Comparison of ENCODE assay signal across 9 mouse cellular contexts in the genomic region with DNA sequence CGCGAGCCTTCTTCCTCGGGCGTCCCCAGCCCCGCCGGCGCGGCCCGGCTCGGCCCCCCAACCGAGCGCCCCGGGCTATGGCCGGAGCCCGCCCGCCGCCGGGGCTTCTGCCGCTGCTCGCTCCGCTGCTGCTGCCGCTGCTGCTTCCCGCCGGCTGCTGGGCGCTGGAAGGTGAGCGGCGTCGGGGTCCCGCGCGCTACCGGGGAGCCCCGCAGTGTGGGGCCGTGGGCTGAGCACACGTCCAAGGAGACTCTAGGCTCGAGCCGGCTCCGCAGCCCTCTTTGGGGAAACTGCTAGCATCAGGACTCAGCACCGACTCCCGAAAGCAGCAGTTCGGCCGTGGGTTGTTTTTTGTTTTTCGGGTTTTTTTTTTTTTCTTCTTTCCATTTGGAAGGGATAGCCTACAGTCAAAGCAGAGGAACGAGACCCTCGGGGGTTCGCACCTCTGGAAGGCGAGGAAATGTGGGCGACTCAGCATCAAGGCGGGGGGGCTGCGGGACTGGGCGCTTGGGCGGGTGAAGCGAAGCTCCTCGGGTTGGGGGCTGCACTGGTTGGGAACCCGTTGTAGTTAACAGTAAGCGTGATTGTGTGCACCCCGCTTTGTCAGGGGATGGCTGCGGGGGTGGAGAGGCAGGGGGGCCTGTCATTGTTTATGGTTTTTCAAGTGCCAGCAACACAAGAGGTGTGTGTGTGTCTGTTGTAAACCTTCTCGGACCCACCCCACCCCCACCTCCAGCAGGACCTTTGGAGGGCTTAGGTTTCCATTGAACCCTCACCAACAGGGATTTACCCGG. TPM values are rescaled to one million over a fixed set of nuclear protein-coding genes. Genes with fewer than 3 reads are reported as not detected.
DNase-seq lines count a peak whose midpoint lies in the region; ATAC-seq and TF ChIP-seq lines count a peak whose summit lies in the region.
"Had no signal": no experiment of that assay in that cellular context is flagged by ENCODE, and none has a peak within 500 bp of the region (broad histone marks: within the 10 kb centered on the region; RNA-seq: fewer than 3 reads in every experiment).

No protein-coding gene starts in this region.

- intact Hi-C loops in heart, postnatal 14 days (cut with DNase I) = loop anchor here (5.0 kb wide), 2 partner anchors 37 to 127 kb away; no protein-coding TSS in a partner anchor

- H3K27ac ChIP-seq in heart, embryonic 11.5 days (ENCODE audit: low read depth, low read length) = peak overlapping the region; percentile 82
- peak overlapping the region; percentile 31; the same call in 1 of the 2 replicates for H3K27ac ChIP-seq in forebrain, embryonic 11.5 days (ENCODE audit: low read depth, low read length)
- no peak overlapping the region for H3K27ac ChIP-seq in liver, embryonic 12.5 days

- under 1% methylated on average over 60 of the region's 60 CpGs for WGBS in heart, embryonic 11.5 days (ENCODE audit: insufficient replicate concordance)
- WGBS in forebrain, embryonic 11.5 days = under 1% methylated on average over 60 of the region's 60 CpGs
- 4% methylated on average over 60 of the region's 60 CpGs for WGBS in liver, embryonic 12.5 days (ENCODE audit: insufficient replicate concordance)

- TF ChIP-seq CTCF in C2C12 (IDR thresholded peaks at IDR 0.05; ENCODE audit: control insufficient read depth, insufficient read depth, insufficient read length) = no peak

- peaks cover 4% of the 10 kb centered on the region for H3K79me3 ChIP-seq in C2C12 (ENCODE audit: low read depth)

- H3K36me3 ChIP-seq in heart, embryonic 11.5 days (ENCODE audit: control insufficient read depth, insufficient read depth, low read length) = no peaks in the 10 kb centered on the region
- H3K36me3 ChIP-seq in C2C12 (ENCODE audit: control insufficient read depth, insufficient read depth) = no peaks in the 10 kb centered on the region
- no peaks in the 10 kb centered on the region for H3K36me3 ChIP-seq in forebrain, embryonic 11.5 days (ENCODE audit: control insufficient read depth, insufficient read depth, low read length)
- H3K36me3 ChIP-seq in liver, embryonic 12.5 days = no peaks in the 10 kb centered on the region
- H3K36me3 ChIP-seq: G1E had no signal

- no peaks in the 10 kb centered on the region for H3K79me2 ChIP-seq in C2C12 (ENCODE audit: control insufficient read depth, insufficient read depth)

- H3K27me3 ChIP-seq in heart, embryonic 11.5 days (ENCODE audit: control insufficient read depth, insufficient read depth, low read length) = no peaks in the 10 kb centered on the region
- peaks cover 11% of the 10 kb centered on the region for H3K27me3 ChIP-seq in C2C12 (ENCODE audit: control insufficient read depth, insufficient read depth, insufficient read length)
- H3K27me3 ChIP-seq in forebrain, embryonic 11.5 days (ENCODE audit: control insufficient read depth, insufficient read depth, low read length) = no peaks in the 10 kb centered on the region; the same call in 1 of the 2 replicates
- peaks cover 93% of the 10 kb centered on the region for H3K27me3 ChIP-seq in liver, embryonic 12.5 days (replicated peaks)

- DNase-seq in heart, postnatal 14 days = no peak
- peak; percentile 71 for DNase-seq in forebrain, embryonic 11.5 days (ENCODE audit: low spot score)
- DNase-seq in ovary, postnatal 36 days (ENCODE audit: low spot score) = no peak
- no peak for DNase-seq in adrenal gland, adult (ENCODE audit: inconsistent age in 2 of 2, low spot score in 1 of 2)
- no peak for DNase-seq in spleen, postnatal 4 days (ENCODE audit: low spot score in 2 of 2)

- H3ac ChIP-seq in C2C12 (ENCODE audit: control insufficient read depth, insufficient read length, low read depth) = peak overlapping the region; percentile 63

- H3K4me2 ChIP-seq in heart, embryonic 11.5 days = peak overlapping the region; percentile 73
- H3K4me2 ChIP-seq in forebrain, embryonic 11.5 days (ENCODE audit: low read depth, low read length, severe bottlenecking) = peak overlapping the region; percentile 69
- peak overlapping the region; percentile 73 for H3K4me2 ChIP-seq in liver, embryonic 12.5 days

- H3K4me3 ChIP-seq in heart, embryonic 11.5 days (ENCODE audit: low read depth, low read length) = peak overlapping the region; percentile 93
- H3K4me3 ChIP-seq in C2C12 (ENCODE audit: insufficient read depth, poor library complexity, severe bottlenecking) = peak overlapping the region; percentile 63
- H3K4me3 ChIP-seq in forebrain, embryonic 11.5 days (ENCODE audit: low read depth, low read length) = peak overlapping the region; percentile 74
- H3K4me3 ChIP-seq in liver, embryonic 12.5 days = peak overlapping the region; percentile 58

- peak overlapping the region; percentile 94 for H3K9ac ChIP-seq in heart, embryonic 11.5 days (ENCODE audit: low read depth, low read length)
- peak overlapping the region; percentile 87 for H3K9ac ChIP-seq in forebrain, embryonic 11.5 days (ENCODE audit: low read length)
- peak overlapping the region; percentile 62 for H3K9ac ChIP-seq in liver, embryonic 12.5 days

- ATAC-seq in heart, embryonic 11.5 days (replicated peaks; ENCODE audit: insufficient number of reproducible peaks, low FRiP score, low TSS enrichment) = no peak
- ATAC-seq in forebrain, embryonic 11.5 days (replicated peaks; ENCODE audit: low FRiP score) = peak; percentile 4
- ATAC-seq in liver, embryonic 12.5 days = no peak

- no peaks in the 10 kb centered on the region for H3K9me3 ChIP-seq in heart, embryonic 11.5 days (replicated peaks; ENCODE audit: control insufficient read depth, low read length)
- no peaks in the 10 kb centered on the region for H3K9me3 ChIP-seq in forebrain, embryonic 11.5 days (ENCODE audit: control insufficient read depth, low read length)
- no peaks in the 10 kb centered on the region for H3K9me3 ChIP-seq in liver, embryonic 12.5 days (replicated peaks)

- peaks cover 42% of the 10 kb centered on the region for H3K4me1 ChIP-seq in heart, embryonic 11.5 days (ENCODE audit: control insufficient read depth, insufficient read depth, low read length)
- H3K4me1 ChIP-seq in forebrain, embryonic 11.5 days (replicated peaks; ENCODE audit: control insufficient read depth, insufficient read depth, low read length) = peaks cover 8% of the 10 kb centered on the region; the same call in 1 of the 2 replicates
- peaks cover 11% of the 10 kb centered on the region; the same call in 1 of the 2 replicates for H3K4me1 ChIP-seq in liver, embryonic 12.5 days

TF ChIP-seq in C2C12, 6 proteins besides CTCF, POLR2A, EP300 and RAD21:
- TF ChIP-seq MYOG (IDR thresholded peaks at IDR 0.05; ENCODE audit: control insufficient read depth, extremely low read depth, insufficient read length) (no peak), MYOD1 (IDR thresholded peaks at IDR 0.05; ENCODE audit: control insufficient read depth, insufficient read length, low read depth) (no peak), MAX (IDR thresholded peaks at IDR 0.05) (no peak), FOSL1 (IDR thresholded peaks at IDR 0.05; ENCODE audit: insufficient read depth, low read length, poor library complexity, severe bottlenecking) (no peak), USF1 (IDR thresholded peaks at IDR 0.05; ENCODE audit: low read depth) (no peak), CEBPB (IDR thresholded peaks at IDR 0.05; ENCODE audit: low read depth) (no peak)

RNA-seq across cellular contexts. Expression of gene Ephb3, which starts 0.7 kb away (rescaled TPM):
- polyA plus RNA-seq in heart, embryonic 11.5 days (2014; fragmentation: Nextera tagmentation; extraction: Ambion mirVana) = 12.9 and 16.0 TPM in 2 replicates
- 1 to 10 TPM; 6.5 to 9.2 TPM for total RNA-seq in heart, postnatal 14 days (2021)
- 5.0 TPM for polyA plus RNA-seq in C2C12 (2012; fragmentation: generic; extraction: Trizol)
- polyA plus RNA-seq in forebrain, embryonic 11.5 days (2014; fragmentation: Nextera tagmentation; extraction: Ambion mirVana) = 14.8 and 14.9 TPM in 2 replicates
- polyA plus RNA-seq in liver, embryonic 12.5 days (2016; fragmentation: Nextera tagmentation; extraction: Ambion mirVana) = 2.5 and 3.0 TPM in 2 replicates
- polyA plus RNA-seq: G1E had no signal

RNA-seq across cellular contexts. Expression of gene Teddm3, which starts 51.5 kb away (rescaled TPM):
- 0.38 TPM in 1 of 2 replicates, not detected in the other for polyA plus RNA-seq in heart, embryonic 11.5 days (2014; fragmentation: Nextera tagmentation; extraction: Ambion mirVana)
- not detected for total RNA-seq in heart, postnatal 14 days (2021)
- not detected for polyA plus RNA-seq in C2C12 (2012; fragmentation: generic; extraction: Trizol)
- not detected in 2 replicates for polyA plus RNA-seq in forebrain, embryonic 11.5 days (2014; fragmentation: Nextera tagmentation; extraction: Ambion mirVana)
- polyA plus RNA-seq in liver, embryonic 12.5 days (2016; fragmentation: Nextera tagmentation; extraction: Ambion mirVana) = not detected in 2 replicates
- polyA plus RNA-seq: G1E had no signal
